Mouse (Mus musculus) embryonic facial prominence, embryonic 11.5 days (tissue): ENCODE results near the gene Eef1akmt2. TPM values are rescaled to one million over a fixed set of nuclear protein-coding genes. Genes with fewer than 3 reads are reported as not detected.

Experiments
- ATAC-seq: fragments of 200-750 bp; cut with Nextera tagmentation; replicated peaks from 2 replicates; pipeline ENCODE4 v1.8.0; 2017; ENCODE audit warnings: low read depth; ENCODE audit not compliant: insufficient number of reproducible peaks, low FRiP score, low TSS enrichment
- DNase-seq: peaks from one replicate; pipeline ENCODE4 v3.0.0-alpha.2; 2015; ENCODE audit warnings: low spot score
- H3K27ac ChIP-seq: fragments of 300-500 bp; sonication (generic); replicated peaks from 2 replicates; pipeline ENCODE4 v1.5.1; 2014; ENCODE audit warnings: mild to moderate bottlenecking, low read depth, low read length, control low read depth
- H3K27me3 ChIP-seq: fragments of 300-500 bp; sonication (generic); 2 replicates; pipeline ENCODE4 v1.6.1; 2014; ENCODE audit warnings: mild to moderate bottlenecking, low read length, moderate library complexity, mixed read lengths; ENCODE audit not compliant: control insufficient read depth, insufficient read depth
- H3K36me3 ChIP-seq: fragments of 300-500 bp; sonication (generic); replicated peaks from 2 replicates; pipeline ENCODE4 v1.6.1; 2014; ENCODE audit warnings: low read depth, mild to moderate bottlenecking, low read length, moderate library complexity, mixed read lengths; ENCODE audit not compliant: control insufficient read depth, insufficient read depth
- H3K4me1 ChIP-seq: fragments of 300-500 bp; sonication (generic); 2 replicates; pipeline ENCODE4 v1.6.1; 2014; ENCODE audit warnings: low read length, mixed read lengths; ENCODE audit not compliant: control insufficient read depth, insufficient read depth
- H3K4me2 ChIP-seq: fragments of 300-500 bp; sonication (generic); 2 replicates; pipeline ENCODE4 v1.6.1; 2014; ENCODE audit warnings: low read depth, mild to moderate bottlenecking, control low read depth, low read length, moderate library complexity
- H3K4me3 ChIP-seq: fragments of 300-500 bp; sonication (generic); 2 replicates; pipeline ENCODE4 v1.5.1; 2014; ENCODE audit warnings: low read depth, low read length, control low read depth
- H3K9ac ChIP-seq: fragments of 300-500 bp; sonication (generic); replicated peaks from 2 replicates; pipeline ENCODE4 v1.6.1; 2014; ENCODE audit warnings: mild to moderate bottlenecking, control low read depth, low read length
- H3K9me3 ChIP-seq: fragments of 300-500 bp; sonication (generic); replicated peaks from 2 replicates; pipeline ENCODE4 v1.6.1; 2016; ENCODE audit warnings: mild to moderate bottlenecking, low read length, inconsistent platforms, mixed read lengths; ENCODE audit not compliant: control insufficient read depth
- WGBS: fragments of 180-500 bp; shearing (Covaris S2); extraction: QIAGEN DNeasy Blood & Tissue Kit; methylation state at CpG from one replicate; pipeline ENCODE4 v1.1.7; 2014; 5-methylcytosine and 5-hydroxymethylcytosine counted together
- polyA plus RNA-seq: library from polyadenylated mRNA; unstranded; fragments of >200 nt; fragmentation: Nextera tagmentation; extraction: Ambion mirVana; gene quantifications from 2 replicates; pipeline ENCODE4 v1.2.1, GENCODE M21; 2014

Eef1akmt2 gene
- polyA plus RNA-seq, 1 experiment from 2014 or later: 90.8 TPM

- ATAC-seq (no peak), DNase-seq (no peak)
- H3K27ac ChIP-seq: no peak overlapping the region
- H3K9ac ChIP-seq: no peak overlapping the region
- H3K4me2 ChIP-seq: no peak overlapping the region
- H3K27me3 ChIP-seq: no peaks in the 10 kb centered on the region
- 79% methylated on average over 7 of the region's 7 CpGs for WGBS
- no peaks in the 10 kb centered on the region for H3K4me1 ChIP-seq
- no peaks in the 10 kb centered on the region for H3K9me3 ChIP-seq
- H3K4me3 ChIP-seq: no peak overlapping the region
- H3K36me3 ChIP-seq: no peaks in the 10 kb centered on the region
Measured at GRCm38 (mm10) chr7:132892806-132893205, 40.3 kb upstream of the Eef1akmt2 start.

DNA sequence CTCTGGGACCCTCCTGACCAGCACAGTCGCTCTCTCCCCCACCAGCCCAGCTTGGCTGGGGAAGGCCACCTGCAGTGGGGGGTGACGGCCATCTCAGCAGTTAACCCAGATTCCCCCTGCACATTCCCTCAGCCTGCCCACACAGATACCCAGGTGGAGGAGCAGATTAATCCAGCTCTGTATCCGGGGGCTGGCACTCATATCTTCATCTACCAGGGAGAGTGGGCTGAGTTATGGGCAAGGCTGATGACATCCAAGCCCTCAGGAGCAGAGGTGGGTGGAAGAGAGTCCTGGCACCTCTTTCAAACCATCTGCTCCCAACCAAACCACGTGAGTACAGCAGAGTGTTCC, 39.8 kb upstream of the Eef1akmt2 start:
- no peaks in the 10 kb centered on the region for H3K9me3 ChIP-seq
- no peak overlapping the region for H3K4me2 ChIP-seq
- H3K27me3 ChIP-seq: no peaks in the 10 kb centered on the region
- ATAC-seq (no peak), DNase-seq (no peak)
- 69% methylated on average over 4 of the region's 4 CpGs for WGBS
- H3K4me3 ChIP-seq: no peak overlapping the region
- no peaks in the 10 kb centered on the region for H3K36me3 ChIP-seq
- no peak overlapping the region for H3K27ac ChIP-seq
- H3K4me1 ChIP-seq: no peaks in the 10 kb centered on the region
- no peak overlapping the region for H3K9ac ChIP-seq

DNA sequence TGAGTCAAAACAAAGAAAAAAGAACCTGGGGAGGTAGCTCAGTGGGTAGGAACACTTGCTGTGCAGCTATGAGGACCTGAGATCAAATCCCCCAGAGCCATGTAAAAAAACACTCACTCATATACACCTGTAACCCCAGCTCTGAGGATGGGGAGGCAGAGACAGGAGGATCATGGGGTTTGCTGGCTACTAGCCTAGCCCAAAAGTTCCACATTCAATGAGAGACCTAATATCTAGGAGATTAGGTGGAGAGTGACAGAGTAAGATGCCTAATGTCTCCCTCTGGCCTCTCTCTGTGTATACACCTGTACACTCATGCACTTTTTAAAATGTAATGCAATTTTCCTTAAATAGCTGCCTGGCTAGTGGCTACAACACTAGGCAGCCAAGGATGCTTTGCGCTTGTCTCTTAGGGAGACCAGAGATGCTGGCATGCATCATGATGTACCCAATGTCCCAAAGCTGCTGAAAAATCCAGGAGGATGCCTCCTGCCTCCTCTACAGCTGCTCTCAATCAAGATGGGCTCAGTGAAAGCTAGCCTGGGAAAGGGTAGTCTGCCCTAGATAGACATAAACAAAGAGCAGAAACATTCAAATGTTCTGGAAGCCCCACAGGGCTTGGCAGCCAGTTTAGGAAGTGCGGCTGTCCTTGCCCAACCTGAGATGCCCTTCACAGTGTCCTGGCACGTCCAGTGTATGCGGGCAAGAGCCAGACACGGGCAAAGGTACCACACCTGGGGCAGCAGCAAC, 39.3 kb upstream of the Eef1akmt2 start:
- WGBS: 85% methylated on average over 5 of the region's 5 CpGs
- DNase-seq: no peak
- Histone ChIP-seq H3K27me3 (no peaks in the 10 kb centered on the region), H3K27ac (no peak overlapping the region), H3K9me3 (no peaks in the 10 kb centered on the region), H3K4me2 (no peak overlapping the region), H3K4me1 (no peaks in the 10 kb centered on the region), H3K9ac (no peak overlapping the region), H3K4me3 (no peak overlapping the region), H3K36me3 (no peaks in the 10 kb centered on the region)
- ATAC-seq: no peak

- WGBS: 82% methylated on average over 5 of the region's 5 CpGs
- no peak overlapping the region for H3K9ac ChIP-seq
- no peaks in the 10 kb centered on the region for H3K27me3 ChIP-seq
- no peaks in the 10 kb centered on the region for H3K36me3 ChIP-seq
- H3K4me2 ChIP-seq: no peak overlapping the region
- no peak for DNase-seq
- H3K4me1 ChIP-seq: no peaks in the 10 kb centered on the region
- no peak overlapping the region for H3K27ac ChIP-seq
- no peak overlapping the region for H3K4me3 ChIP-seq
- no peak for ATAC-seq
- no peaks in the 10 kb centered on the region for H3K9me3 ChIP-seq
Measured at GRCm38 (mm10) chr7:132890201-132890600, 37.7 kb upstream of the Eef1akmt2 start.

DNA sequence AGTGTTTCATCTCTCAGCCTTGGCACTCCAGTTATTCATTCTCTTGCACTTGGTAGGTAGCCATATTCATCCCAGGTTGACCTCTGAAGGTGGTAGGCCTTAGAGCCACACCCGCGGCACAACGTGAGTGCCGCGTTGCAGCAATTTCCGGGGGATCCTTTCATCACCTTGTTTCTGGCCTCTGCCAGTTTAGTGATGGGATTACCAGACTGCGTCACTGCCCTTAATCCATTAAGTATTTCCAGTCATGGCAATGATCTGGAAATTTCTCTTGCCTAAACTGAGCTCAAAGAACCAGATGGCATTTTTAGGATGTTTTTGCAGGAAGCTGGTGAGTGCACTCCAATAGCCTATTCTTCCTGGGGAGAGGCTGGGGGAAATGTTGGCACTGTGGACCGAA, 37.2 kb upstream of the Eef1akmt2 start:
- no peaks in the 10 kb centered on the region for H3K27me3 ChIP-seq
- H3K4me3 ChIP-seq: no peak overlapping the region
- ATAC-seq (no peak), DNase-seq (no peak)
- WGBS: 94% methylated on average over 8 of the region's 8 CpGs
- H3K36me3 ChIP-seq: no peaks in the 10 kb centered on the region; the same call in 1 of the 2 replicates
- H3K4me2 ChIP-seq: no peak overlapping the region
- no peaks in the 10 kb centered on the region for H3K9me3 ChIP-seq
- H3K4me1 ChIP-seq: no peaks in the 10 kb centered on the region
- H3K27ac ChIP-seq: no peak overlapping the region
- H3K9ac ChIP-seq: no peak overlapping the region

DNA sequence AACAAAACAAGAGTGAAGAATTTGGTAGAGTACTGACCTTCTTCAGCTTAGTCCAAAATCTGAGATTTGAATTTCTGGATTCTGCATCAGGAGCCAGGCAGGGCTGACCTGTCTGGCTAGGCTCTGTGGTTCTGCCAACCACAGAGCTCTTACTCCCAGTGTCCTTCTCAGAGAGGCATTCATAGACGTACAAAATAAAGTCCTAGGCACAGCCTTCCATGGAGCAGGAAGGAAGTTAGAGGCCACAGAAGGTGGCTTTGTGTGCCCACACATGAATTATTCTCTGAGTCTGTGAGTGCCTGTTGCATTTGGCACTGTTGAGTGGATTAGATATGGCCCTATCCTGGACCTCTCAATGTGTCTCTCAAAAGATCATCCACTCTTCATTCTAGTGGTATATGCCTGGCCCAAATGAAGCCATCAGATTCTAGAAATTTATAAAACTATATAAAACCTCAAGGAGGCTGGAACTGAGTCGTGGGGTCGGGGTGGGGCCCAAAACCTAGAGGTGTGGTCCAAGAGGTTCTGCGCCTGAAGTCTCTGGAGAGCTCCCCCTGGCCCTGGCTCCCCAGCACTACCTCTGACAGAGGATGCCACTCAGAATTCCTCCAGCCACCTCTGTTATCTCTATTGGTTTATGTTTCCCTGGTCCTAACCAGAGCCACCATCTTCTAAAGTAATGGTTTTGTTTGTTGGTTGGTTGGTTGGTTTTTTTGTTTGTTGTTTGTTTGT, 36.2 kb upstream of the Eef1akmt2 start:
- Histone ChIP-seq H3K27me3 (no peaks in the 10 kb centered on the region), H3K36me3 (no peaks in the 10 kb centered on the region; the same call in 1 of the 2 replicates), H3K4me3 (no peak overlapping the region), H3K4me1 (no peaks in the 10 kb centered on the region), H3K9ac (no peak overlapping the region), H3K9me3 (no peaks in the 10 kb centered on the region), H3K4me2 (no peak overlapping the region), H3K27ac (no peak overlapping the region)
- DNase-seq: no peak
- ATAC-seq: no peak
- 64% methylated on average over 4 of the region's 4 CpGs for WGBS

DNA sequence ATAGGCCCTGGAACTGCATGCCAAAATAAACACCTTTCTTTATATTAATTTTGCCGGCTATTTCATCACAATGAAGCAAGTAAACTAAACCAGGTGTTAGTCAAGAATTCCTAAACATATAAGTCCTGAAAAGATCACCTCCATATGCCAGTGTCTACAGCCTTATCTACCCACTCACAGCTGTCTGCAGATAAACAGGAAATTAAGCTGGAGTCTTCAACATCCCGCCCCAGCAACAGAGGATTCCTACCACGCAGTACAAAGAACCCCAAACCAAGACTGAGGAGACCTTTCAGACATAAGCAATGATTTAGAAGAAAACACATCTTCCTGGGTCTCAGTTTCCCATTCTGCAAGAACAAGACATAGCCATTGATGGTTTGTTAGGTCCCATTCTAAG, 35.6 kb upstream of the Eef1akmt2 start:
- WGBS: 80% methylated on average over 3 of the region's 3 CpGs
- no peaks in the 10 kb centered on the region for H3K9me3 ChIP-seq
- H3K4me3 ChIP-seq: no peak overlapping the region
- ATAC-seq: no peak
- H3K9ac ChIP-seq: no peak overlapping the region
- H3K27ac ChIP-seq: no peak overlapping the region
- peaks cover 2% of the 10 kb centered on the region for H3K36me3 ChIP-seq
- H3K4me1 ChIP-seq: no peaks in the 10 kb centered on the region
- no peak overlapping the region for H3K4me2 ChIP-seq
- DNase-seq: no peak
- H3K27me3 ChIP-seq: no peaks in the 10 kb centered on the region
